Mouse (Mus musculus) lung, postnatal 0 days (tissue): ENCODE measurements at regions not wholly inside any gene's neighbourhood (a gene's known extent, or its start where the extent isn't known, plus 50 kb on each side); places are given as distances from the start of the nearest gene placed in this dataset.

ENCODE experiments used
- ATAC-seq: fragments of 200-750 bp; cut with Nextera tagmentation; 2 replicates; pipeline ENCODE4 v1.8.0; 2017; ENCODE audit warnings: moderate library complexity
- DNase-seq: peaks from one replicate; pipeline ENCODE4 v3.0.0-alpha.2; 2016; ENCODE audit warnings: low spot score
- H3K27ac ChIP-seq: fragments of 300-500 bp; sonication (generic); 2 replicates; pipeline ENCODE4 v1.5.1; 2014; ENCODE audit warnings: antibody characterized with exemption, mild to moderate bottlenecking, low read length, mixed read lengths
- H3K27me3 ChIP-seq: fragments of 300-500 bp; sonication (generic); replicated peaks from 2 replicates; pipeline ENCODE4 v1.6.1; 2014; ENCODE audit warnings: low read length, mixed read lengths; ENCODE audit not compliant: insufficient read depth
- H3K36me3 ChIP-seq: fragments of 300-500 bp; sonication (generic); 2 replicates; pipeline ENCODE4 v1.6.1; 2014; ENCODE audit warnings: low read length, mixed read lengths; ENCODE audit not compliant: insufficient read depth
- H3K4me1 ChIP-seq: fragments of 300-500 bp; sonication (generic); 2 replicates; pipeline ENCODE4 v1.6.1; 2014; ENCODE audit warnings: antibody characterized with exemption, low read depth, low read length, mixed read lengths; ENCODE audit not compliant: insufficient read depth
- H3K4me2 ChIP-seq: fragments of 300-500 bp; sonication (generic); replicated peaks from 2 replicates; pipeline ENCODE4 v1.6.1; 2014; ENCODE audit warnings: low read depth, mild to moderate bottlenecking, low read length, moderate library complexity, mixed read lengths
- H3K4me3 ChIP-seq: fragments of 300-500 bp; sonication (generic); 2 replicates; pipeline ENCODE4 v1.5.1; 2014; ENCODE audit warnings: low read depth, low read length
- H3K9ac ChIP-seq: fragments of 300-500 bp; sonication (generic); replicated peaks from 2 replicates; pipeline ENCODE4 v1.6.1; 2014; ENCODE audit warnings: low read depth, mild to moderate bottlenecking
- H3K9me3 ChIP-seq: fragments of 300-500 bp; sonication (generic); 2 replicates; pipeline ENCODE4 v1.6.1; 2016; ENCODE audit warnings: low read length, mixed read lengths
- CTCF ChIP-seq: IDR thresholded peaks from 2 replicates; pipeline ENCODE4 v1.5.1; 2016; ENCODE audit warnings: antibody characterized with exemption, mild to moderate bottlenecking
- EP300 ChIP-seq: IDR thresholded peaks from 2 replicates; pipeline ENCODE4 v1.6.1; 2016; ENCODE audit warnings: antibody characterized with exemption, mild to moderate bottlenecking, control low read depth
- WGBS: fragments of 180-500 bp; shearing (Covaris S2); extraction: QIAGEN DNeasy Blood & Tissue Kit; methylation state at CpG from one replicate; pipeline ENCODE4 v1.1.7; 2014; 5-methylcytosine and 5-hydroxymethylcytosine counted together

- no peak overlapping the region for H3K4me2 ChIP-seq
- DNase-seq (no peak), ATAC-seq (no peak)
- H3K4me3 ChIP-seq: no peak overlapping the region
- H3K9me3 ChIP-seq: no peaks in the 10 kb centered on the region
- H3K27me3 ChIP-seq: no peaks in the 10 kb centered on the region
- no peaks in the 10 kb centered on the region for H3K4me1 ChIP-seq
- H3K36me3 ChIP-seq: no peaks in the 10 kb centered on the region
- TF ChIP-seq EP300: no peak
- TF ChIP-seq CTCF: no peak
- no peak overlapping the region for H3K27ac ChIP-seq
- no peak overlapping the region for H3K9ac ChIP-seq
Measured at GRCm38 (mm10) chr6:59142050-59142449, 66.6 kb upstream of the Tigd2 start.

- Histone ChIP-seq H3K4me2 (no peak overlapping the region), H3K4me3 (no peak overlapping the region), H3K4me1 (no peaks in the 10 kb centered on the region), H3K36me3 (no peaks in the 10 kb centered on the region), H3K27ac (no peak overlapping the region), H3K9me3 (no peaks in the 10 kb centered on the region), H3K27me3 (no peaks in the 10 kb centered on the region), H3K9ac (no peak overlapping the region)
- 44% methylated on average over 1 of the region's 1 CpGs for WGBS
- DNase-seq (peak; percentile 23), ATAC-seq (no peak)
- TF ChIP-seq EP300: no peak
- no peak for TF ChIP-seq CTCF
Measured at GRCm38 (mm10) chr6:59147421-59147820, 61.2 kb upstream of the Tigd2 start.

- ATAC-seq: peak; percentile 52
- Histone ChIP-seq H3K4me3 (no peak overlapping the region), H3K27me3 (no peaks in the 10 kb centered on the region), H3K9me3 (no peaks in the 10 kb centered on the region), H3K4me1 (no peaks in the 10 kb centered on the region), H3K27ac (no peak overlapping the region), H3K9ac (no peak overlapping the region), H3K36me3 (no peaks in the 10 kb centered on the region), H3K4me2 (no peak overlapping the region)
- TF ChIP-seq EP300 (peak; percentile 47), CTCF (no peak)
- peak; percentile 55 for DNase-seq
- 39% methylated on average over 1 of the region's 1 CpGs for WGBS
Measured at GRCm38 (mm10) chr6:59155636-59156035, 53.0 kb upstream of the Tigd2 start.
